Mouse (Mus musculus): ENCODE data around the gene Acta2.

Gene Acta2

GRCm38 (mm10) chr19:34192008-34192963, 63.1 kb downstream of the Acta2 start, which contains the start of gene Stambpl1:
Gene Stambpl1 (plus strand): TSS chr19:34192229.
- peak; percentile 57 to 84 for DNase-seq (ENCODE audit: low spot score in 2 of 2)

- DNase-seq (ENCODE audit: low spot score in 2 of 2): no peak
Measured at GRCm38 (mm10) chr19:34191645-34192007, 63.8 kb downstream of the Acta2 start.

All from spleen, postnatal 10 days (tissue).